Mouse (Mus musculus): Measurements from ENCODE around the gene Stam2. TPM values are rescaled to one million over a fixed set of nuclear protein-coding genes. Genes with fewer than 3 reads are reported as not detected.

Gene Stam2
- polyA plus RNA-seq, 1 experiment from 2014 or later = 50.0 TPM

GRCm38 (mm10) chr2:52676913-52677303 is 65.2 kb downstream of the Stam2 start:
- H3K9ac ChIP-seq (replicated peaks; ENCODE audit: low read length) = no peak overlapping the region
- H3K4me3 ChIP-seq (replicated peaks; ENCODE audit: low read depth, low read length) = peak overlapping the region; percentile 67
- H3K27me3 ChIP-seq (ENCODE audit: control insufficient read depth, insufficient read depth, low read length) = peaks cover 15% of the 10 kb centered on the region; the same call in 1 of the 2 replicates
- H3K27ac ChIP-seq (replicated peaks; ENCODE audit: low read depth, low read length) = no peak overlapping the region
- peaks cover 9% of the 10 kb centered on the region; the same call in 1 of the 2 replicates for H3K4me1 ChIP-seq (ENCODE audit: control insufficient read depth, insufficient read depth, low read length)
- peak; percentile 14 for DNase-seq
- peak overlapping the region; percentile 93 for H3K4me2 ChIP-seq (ENCODE audit: low read length)
- H3K9me3 ChIP-seq (ENCODE audit: control insufficient read depth, low read length) = no peaks in the 10 kb centered on the region
- WGBS = 9% methylated on average over 6 of the region's 6 CpGs
- no peak for ATAC-seq (ENCODE audit: low FRiP score, low TSS enrichment)
- H3K36me3 ChIP-seq (ENCODE audit: control insufficient read depth, insufficient read depth, low read length) = no peaks in the 10 kb centered on the region

GRCm38 (mm10) chr2:52676023-52676912 is 65.8 kb downstream of the Stam2 start, which contains the start of gene Cacnb4:
Cacnb4 (minus strand) TSS chr2:52676831.
- under 1% methylated on average over 58 of the region's 77 CpGs for whole genome bisulfite sequencing
- peaks cover 15% of the 10 kb centered on the region; the same call in 1 of the 2 replicates for H3K27me3 ChIP-seq (ENCODE audit: control insufficient read depth, insufficient read depth, low read length)
- peak within 1 kb of the TSS; percentile 67 for H3K4me3 ChIP-seq (replicated peaks; ENCODE audit: low read depth, low read length)
- H3K9me3 ChIP-seq (ENCODE audit: control insufficient read depth, low read length) = no peaks in the 10 kb centered on the region
- H3K36me3 ChIP-seq (ENCODE audit: control insufficient read depth, insufficient read depth, low read length) = no peaks in the 10 kb centered on the region
- peak within 1 kb of the TSS; percentile 75 for H3K9ac ChIP-seq (replicated peaks; ENCODE audit: low read length)
- H3K4me1 ChIP-seq (ENCODE audit: control insufficient read depth, insufficient read depth, low read length) = peaks cover 9% of the 10 kb centered on the region; the same call in 1 of the 2 replicates
- peak within 1 kb of the TSS; percentile 68 for H3K27ac ChIP-seq (replicated peaks; ENCODE audit: low read depth, low read length)
- ATAC-seq (ENCODE audit: low FRiP score, low TSS enrichment) (peak; percentile 91), DNase-seq (peak; percentile 85)
- H3K4me2 ChIP-seq (ENCODE audit: low read length) = peak within 1 kb of the TSS; percentile 93

- Histone ChIP-seq H3K4me2 (ENCODE audit: low read length) (peak overlapping the region; percentile 93), H3K4me1 (ENCODE audit: control insufficient read depth, insufficient read depth, low read length) (peaks cover 9% of the 10 kb centered on the region; the same call in 1 of the 2 replicates), H3K9ac (replicated peaks; ENCODE audit: low read length) (peak overlapping the region; percentile 75), H3K27ac (replicated peaks; ENCODE audit: low read depth, low read length) (peak overlapping the region; percentile 68; the same call in 1 of the 2 replicates), H3K9me3 (ENCODE audit: control insufficient read depth, low read length) (no peaks in the 10 kb centered on the region), H3K27me3 (ENCODE audit: control insufficient read depth, insufficient read depth, low read length) (peaks cover 15% of the 10 kb centered on the region; the same call in 1 of the 2 replicates), H3K4me3 (replicated peaks; ENCODE audit: low read depth, low read length) (peak overlapping the region; percentile 67), H3K36me3 (ENCODE audit: control insufficient read depth, insufficient read depth, low read length) (no peaks in the 10 kb centered on the region)
- under 1% methylated on average over 42 of the region's 42 CpGs for WGBS
- DNase-seq (peak; percentile 49), ATAC-seq (ENCODE audit: low FRiP score, low TSS enrichment) (peak; percentile 56)
These were observed 66.6 kb downstream of the Stam2 start for GRCm38 (mm10) chr2:52675278-52675987.

GRCm38 (mm10) chr2:52674886-52675277 is 67.2 kb downstream of the Stam2 start:
- H3K4me1 ChIP-seq (ENCODE audit: control insufficient read depth, insufficient read depth, low read length) = peaks cover 9% of the 10 kb centered on the region; the same call in 1 of the 2 replicates
- no peak overlapping the region for H3K9ac ChIP-seq (replicated peaks; ENCODE audit: low read length)
- H3K9me3 ChIP-seq (ENCODE audit: control insufficient read depth, low read length) = no peaks in the 10 kb centered on the region
- peaks cover 15% of the 10 kb centered on the region; the same call in 1 of the 2 replicates for H3K27me3 ChIP-seq (ENCODE audit: control insufficient read depth, insufficient read depth, low read length)
- H3K36me3 ChIP-seq (ENCODE audit: control insufficient read depth, insufficient read depth, low read length) = no peaks in the 10 kb centered on the region
- H3K4me3 ChIP-seq (replicated peaks; ENCODE audit: low read depth, low read length) = peak overlapping the region; percentile 67
- WGBS = 1% methylated on average over 19 of the region's 19 CpGs
- peak overlapping the region; percentile 93 for H3K4me2 ChIP-seq (ENCODE audit: low read length)
- peak; percentile 61 for DNase-seq
- H3K27ac ChIP-seq (replicated peaks; ENCODE audit: low read depth, low read length) = no peak overlapping the region
- ATAC-seq (ENCODE audit: low FRiP score, low TSS enrichment) = no peak

GRCm38 (mm10) chr2:52673172-52673571 is 68.9 kb downstream of the Stam2 start:
- Histone ChIP-seq H3K4me2 (ENCODE audit: low read length) (no peak overlapping the region), H3K4me1 (ENCODE audit: control insufficient read depth, insufficient read depth, low read length) (peaks cover 9% of the 10 kb centered on the region; the same call in 1 of the 2 replicates), H3K27me3 (ENCODE audit: control insufficient read depth, insufficient read depth, low read length) (peaks cover 15% of the 10 kb centered on the region; the same call in 1 of the 2 replicates), H3K4me3 (replicated peaks; ENCODE audit: low read depth, low read length) (no peak overlapping the region), H3K36me3 (ENCODE audit: control insufficient read depth, insufficient read depth, low read length) (no peaks in the 10 kb centered on the region), H3K9me3 (ENCODE audit: control insufficient read depth, low read length) (no peaks in the 10 kb centered on the region), H3K9ac (replicated peaks; ENCODE audit: low read length) (no peak overlapping the region), H3K27ac (replicated peaks; ENCODE audit: low read depth, low read length) (no peak overlapping the region)
- 63% methylated on average over 1 of the region's 1 CpGs for WGBS
- DNase-seq (no peak), ATAC-seq (ENCODE audit: low FRiP score, low TSS enrichment) (no peak)

GRCm38 (mm10) chr2:52670733-52671132 is 71.3 kb downstream of the Stam2 start:
- no peak for DNase-seq
- Histone ChIP-seq H3K27ac (replicated peaks; ENCODE audit: low read depth, low read length) (no peak overlapping the region), H3K4me2 (ENCODE audit: low read length) (no peak overlapping the region), H3K9me3 (ENCODE audit: control insufficient read depth, low read length) (no peaks in the 10 kb centered on the region), H3K27me3 (ENCODE audit: control insufficient read depth, insufficient read depth, low read length) (peaks cover 15% of the 10 kb centered on the region; the same call in 1 of the 2 replicates), H3K36me3 (ENCODE audit: control insufficient read depth, insufficient read depth, low read length) (no peaks in the 10 kb centered on the region), H3K4me3 (replicated peaks; ENCODE audit: low read depth, low read length) (no peak overlapping the region), H3K4me1 (ENCODE audit: control insufficient read depth, insufficient read depth, low read length) (peaks cover 6% of the 10 kb centered on the region; the same call in 1 of the 2 replicates), H3K9ac (replicated peaks; ENCODE audit: low read length) (no peak overlapping the region)
- WGBS = 91% methylated on average over 5 of the region's 5 CpGs
- ATAC-seq (ENCODE audit: low FRiP score, low TSS enrichment) = no peak

- no peaks in the 10 kb centered on the region for H3K4me1 ChIP-seq (ENCODE audit: control insufficient read depth, insufficient read depth, low read length)
- H3K27me3 ChIP-seq (ENCODE audit: control insufficient read depth, insufficient read depth, low read length) = no peaks in the 10 kb centered on the region; the same call in 1 of the 2 replicates
- 92% methylated on average over 6 of the region's 6 CpGs for WGBS
- DNase-seq (no peak), ATAC-seq (ENCODE audit: low FRiP score, low TSS enrichment) (no peak)
- no peaks in the 10 kb centered on the region for H3K9me3 ChIP-seq (ENCODE audit: control insufficient read depth, low read length)
- H3K4me3 ChIP-seq (replicated peaks; ENCODE audit: low read depth, low read length) = no peak overlapping the region
- H3K36me3 ChIP-seq (ENCODE audit: control insufficient read depth, insufficient read depth, low read length) = no peaks in the 10 kb centered on the region
- no peak overlapping the region for H3K4me2 ChIP-seq (ENCODE audit: low read length)
- no peak overlapping the region for H3K9ac ChIP-seq (replicated peaks; ENCODE audit: low read length)
- no peak overlapping the region for H3K27ac ChIP-seq (replicated peaks; ENCODE audit: low read depth, low read length)
These were observed 73.6 kb downstream of the Stam2 start for GRCm38 (mm10) chr2:52668480-52668879.

- 87% methylated on average over 5 of the region's 5 CpGs for WGBS
- ATAC-seq (ENCODE audit: low FRiP score, low TSS enrichment) (no peak), DNase-seq (no peak)
- no peak overlapping the region for H3K4me2 ChIP-seq (ENCODE audit: low read length)
- H3K4me3 ChIP-seq (replicated peaks; ENCODE audit: low read depth, low read length) = no peak overlapping the region
- H3K36me3 ChIP-seq (ENCODE audit: control insufficient read depth, insufficient read depth, low read length) = no peaks in the 10 kb centered on the region
- no peak overlapping the region for H3K27ac ChIP-seq (replicated peaks; ENCODE audit: low read depth, low read length)
- no peak overlapping the region for H3K9ac ChIP-seq (replicated peaks; ENCODE audit: low read length)
- no peaks in the 10 kb centered on the region for H3K9me3 ChIP-seq (ENCODE audit: control insufficient read depth, low read length)
- H3K4me1 ChIP-seq (ENCODE audit: control insufficient read depth, insufficient read depth, low read length) = no peaks in the 10 kb centered on the region
- no peaks in the 10 kb centered on the region for H3K27me3 ChIP-seq (ENCODE audit: control insufficient read depth, insufficient read depth, low read length)
These were observed 85.4 kb downstream of the Stam2 start for GRCm38 (mm10) chr2:52656722-52657121.
